Mouse (Mus musculus) retina, postnatal 7 days (tissue): ENCODE measurements around the gene Vmn2r18.

ENCODE experiments used
- DNase-seq: peaks from one replicate; pipeline ENCODE4 v3.0.0-alpha.2; 2012; ENCODE audit warnings: low read depth, low spot score

Vmn2r18 gene

GRCm38 (mm10) chr5:151605921-151606320 is at the start of gene Vmn2r18:
TSS of gene Vmn2r18 (minus strand) at chr5:151606021.
- no peak for DNase-seq

- no peak for DNase-seq
These were observed 45.6 kb upstream of the Vmn2r18 start for GRCm38 (mm10) chr5:151651411-151651784.

GRCm38 (mm10) chr5:151650700-151651410 is 45.0 kb upstream of the Vmn2r18 start, which contains the start of gene Rfc3:
TSS of gene Rfc3 (minus strand) at chr5:151651242.
- DNase-seq, result peak; percentile 92

- DNase-seq, result no peak
These were observed 39.0 kb upstream of the Vmn2r18 start for GRCm38 (mm10) chr5:151644845-151645244.

GRCm38 (mm10) chr5:151642867-151643266 is 37.0 kb upstream of the Vmn2r18 start:
- no peak for DNase-seq

GRCm38 (mm10) chr5:151642102-151642501 is 36.3 kb upstream of the Vmn2r18 start:
- no peak for DNase-seq

- DNase-seq, result no peak
These were observed 4.1 kb downstream of the Vmn2r18 start for GRCm38 (mm10) chr5:151601696-151602095.
